Mouse (Mus musculus) urinary bladder, postnatal 4 days (tissue): ENCODE measurements around the gene Iqsec1.
A peak's percentile ranks its signal among the peaks of the same experiment; 100 is the strongest.

ENCODE experiments used
- DNase-seq, 2 experiments: peaks; one replicate each; pipeline ENCODE4 v3.0.0; 2021 to 2022; ENCODE audit warnings: low spot score in 2 of 2

The Iqsec1 gene

DNA sequence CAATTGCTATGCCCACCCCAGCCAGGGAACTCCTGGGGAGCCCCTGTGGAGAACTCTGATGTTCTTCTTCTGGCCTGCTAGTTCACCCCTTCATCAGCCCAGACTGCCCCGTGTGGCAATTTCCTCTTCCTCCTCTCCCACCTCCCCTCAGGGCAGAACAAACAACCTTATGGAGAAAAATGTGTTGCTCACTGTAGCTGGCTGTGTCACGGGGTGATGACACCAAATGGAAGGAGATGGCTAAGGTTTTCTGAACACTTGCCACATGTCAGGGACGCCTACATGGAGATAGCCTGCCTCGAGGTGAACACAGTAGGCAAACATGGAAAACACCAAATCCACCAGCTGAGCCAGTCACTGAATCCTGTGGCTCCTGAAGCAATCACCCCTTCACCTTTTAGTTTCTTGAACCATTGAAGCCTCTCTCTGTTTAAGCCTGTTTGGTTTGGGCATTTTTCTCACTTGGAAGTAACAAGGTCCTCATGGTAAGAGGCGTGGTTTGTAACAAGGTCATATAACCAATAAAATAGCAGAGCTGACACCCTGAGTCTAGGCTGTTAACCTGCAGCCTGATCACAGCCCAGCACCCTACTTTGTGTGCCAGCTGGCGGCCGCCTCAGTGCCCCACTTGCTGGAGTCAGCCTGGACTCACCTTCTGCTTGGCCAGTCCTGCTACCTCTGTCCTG lies 233.4 kb downstream of the Iqsec1 start:
- no peak for DNase-seq

- DNase-seq: no peak
Measured at GRCm38 (mm10) chr6:90754093-90754492, 234.4 kb downstream of the Iqsec1 start.

GRCm38 (mm10) chr6:90753656-90754055 lies 234.8 kb downstream of the Iqsec1 start:
- DNase-seq: no peak

GRCm38 (mm10) chr6:90751624-90752023 lies 236.9 kb downstream of the Iqsec1 start:
- DNase-seq: no peak

DNA sequence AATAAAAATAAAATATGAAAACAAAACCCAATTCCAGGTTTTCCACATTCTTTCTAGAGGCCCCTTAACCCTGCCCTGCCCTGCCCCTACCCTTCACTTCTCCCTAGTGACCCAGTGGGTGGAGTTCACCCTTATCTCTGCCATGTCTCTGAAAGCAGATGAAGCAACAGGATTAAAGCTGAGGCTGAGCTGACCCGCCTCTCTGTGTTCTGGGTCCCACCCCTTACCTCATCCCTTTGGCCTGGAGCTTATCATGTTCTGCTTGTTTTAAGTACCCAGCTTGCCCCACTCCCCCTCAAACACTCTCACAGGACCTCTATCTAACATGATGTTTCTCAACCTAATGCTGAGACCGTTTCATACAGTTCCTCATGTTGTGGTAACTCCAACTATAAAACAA lies 238.4 kb downstream of the Iqsec1 start:
- no peak for DNase-seq

- DNase-seq: no peak
Measured at GRCm38 (mm10) chr6:90749414-90749937, 239.0 kb downstream of the Iqsec1 start.

DNA sequence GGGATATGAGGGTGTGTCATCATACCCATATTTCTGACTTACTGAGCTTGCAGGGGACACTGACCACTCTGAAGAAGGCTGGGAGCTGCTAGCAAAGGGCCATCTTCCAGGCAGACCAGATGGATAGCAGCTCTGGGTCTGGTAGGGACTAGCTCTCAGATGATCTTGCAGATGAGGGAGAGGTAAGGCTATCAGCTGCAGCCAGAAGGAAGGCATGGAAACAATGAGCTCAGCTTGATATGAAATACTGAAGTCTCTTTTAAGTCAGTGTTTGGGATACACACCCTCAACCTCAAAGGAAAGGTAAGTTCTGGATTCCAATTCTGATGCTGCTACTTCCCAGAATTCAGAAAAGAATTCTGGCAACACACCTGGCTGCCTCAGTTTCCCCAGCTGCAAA lies 239.5 kb downstream of the Iqsec1 start:
- DNase-seq: no peak

DNA sequence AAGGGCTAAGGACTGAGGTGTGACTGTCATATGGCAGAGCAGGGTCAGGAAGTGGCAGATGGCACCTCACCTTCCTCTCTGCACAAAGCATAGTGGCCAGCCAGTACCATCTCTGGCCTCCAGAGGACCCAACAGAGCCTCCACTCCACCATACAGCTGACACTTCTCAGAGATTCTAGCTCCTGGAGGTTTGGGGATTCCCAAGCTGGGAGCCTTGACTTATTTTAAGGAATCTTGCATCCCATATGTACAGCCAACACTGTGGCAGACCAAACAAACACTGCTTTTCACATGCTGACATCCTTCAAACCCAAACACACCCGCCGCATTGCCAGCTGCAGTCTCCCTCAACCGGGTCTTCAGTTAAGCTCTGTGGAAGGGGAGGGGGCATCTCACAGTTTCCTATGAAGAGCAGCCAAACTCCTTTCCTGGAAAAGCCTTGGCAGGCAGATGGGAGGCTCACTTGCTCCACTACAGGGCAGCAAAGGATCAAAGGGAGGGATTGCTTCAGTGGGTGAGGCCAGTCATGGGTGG lies 242.1 kb downstream of the Iqsec1 start:
- no peak for DNase-seq

GRCm38 (mm10) chr6:90745401-90746198 lies 242.9 kb downstream of the Iqsec1 start:
- DNase-seq: no peak

DNA sequence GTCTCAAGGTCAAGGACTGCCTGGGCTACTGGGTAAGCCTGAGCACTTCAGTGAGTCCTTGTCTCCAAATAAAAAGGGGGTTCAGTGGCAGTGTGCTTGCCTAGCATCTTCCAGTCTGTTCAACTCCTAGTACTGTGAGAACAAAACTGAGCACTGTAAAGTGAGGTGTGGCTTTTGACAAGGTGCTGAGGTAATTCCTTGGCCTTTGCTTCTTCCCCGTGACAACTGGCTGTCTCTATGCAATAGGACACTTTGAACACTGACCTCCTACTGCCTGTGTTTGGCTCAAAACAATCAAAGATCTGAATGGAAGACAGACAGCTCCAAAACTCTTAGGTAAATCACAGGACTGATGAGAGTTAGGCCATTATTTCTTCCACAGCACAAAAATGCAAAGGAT lies 246.0 kb downstream of the Iqsec1 start:
- DNase-seq: no peak

DNA sequence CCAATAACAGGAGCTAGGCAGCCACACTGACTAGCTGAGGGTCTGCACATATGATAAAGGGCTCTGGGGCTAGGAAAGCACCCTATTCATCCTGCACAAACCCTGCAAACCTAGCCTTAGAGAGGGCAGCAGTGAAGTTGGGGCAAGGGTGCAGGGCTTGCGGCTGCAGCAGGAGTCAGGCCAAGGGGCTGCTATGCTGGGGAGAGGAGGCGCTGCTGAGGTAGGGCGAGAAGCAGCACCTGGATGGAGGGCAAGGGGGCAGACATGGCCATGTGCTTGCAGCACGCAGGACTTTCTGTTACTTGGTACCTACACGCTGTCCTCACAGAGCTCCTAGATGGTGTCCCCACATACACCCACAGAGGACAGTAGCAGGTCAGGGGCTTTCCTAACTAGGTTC lies 246.8 kb downstream of the Iqsec1 start:
- no peak for DNase-seq

- DNase-seq: no peak
Measured at GRCm38 (mm10) chr6:90741056-90741420, 247.4 kb downstream of the Iqsec1 start.

DNA sequence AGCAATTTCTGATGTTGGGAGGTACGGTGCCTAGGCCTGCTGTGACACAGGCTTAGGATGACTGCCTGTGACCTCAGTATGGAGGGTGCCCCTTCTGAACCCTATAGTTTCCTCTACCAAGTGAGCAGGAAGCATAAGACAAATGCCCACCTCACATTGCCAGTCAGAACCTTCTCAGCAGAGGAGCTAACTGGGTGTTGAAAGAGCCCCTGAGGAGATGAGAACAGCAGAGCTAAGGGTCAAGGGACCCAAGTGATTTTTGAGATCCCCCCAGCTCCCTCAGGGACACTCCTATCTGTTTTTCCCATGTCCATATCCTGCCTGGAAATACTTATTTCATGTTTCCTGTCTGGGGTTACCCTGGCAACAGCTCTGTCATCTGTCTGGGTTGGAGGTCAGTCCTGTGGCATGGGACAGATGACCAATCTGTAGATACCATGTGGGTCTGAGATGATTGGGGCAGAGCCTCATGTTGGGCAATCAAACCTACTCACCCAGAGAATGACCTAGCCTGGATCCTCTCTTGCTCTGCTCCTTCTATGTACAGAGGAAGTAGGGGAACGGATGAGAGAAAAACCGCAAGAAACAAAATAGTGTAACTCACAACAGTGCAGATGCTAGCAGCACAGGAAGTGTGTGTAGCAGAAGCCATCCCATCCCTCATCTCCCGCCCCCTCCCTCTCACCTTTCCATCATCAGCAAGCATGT lies 248.0 kb downstream of the Iqsec1 start:
- no peak for DNase-seq

GRCm38 (mm10) chr6:90737376-90737775 lies 251.1 kb downstream of the Iqsec1 start:
- DNase-seq: peak; percentile 88 to 96

- peak; percentile 56 to 66 for DNase-seq
Measured at GRCm38 (mm10) chr6:90736691-90737245, 251.7 kb downstream of the Iqsec1 start.

DNA sequence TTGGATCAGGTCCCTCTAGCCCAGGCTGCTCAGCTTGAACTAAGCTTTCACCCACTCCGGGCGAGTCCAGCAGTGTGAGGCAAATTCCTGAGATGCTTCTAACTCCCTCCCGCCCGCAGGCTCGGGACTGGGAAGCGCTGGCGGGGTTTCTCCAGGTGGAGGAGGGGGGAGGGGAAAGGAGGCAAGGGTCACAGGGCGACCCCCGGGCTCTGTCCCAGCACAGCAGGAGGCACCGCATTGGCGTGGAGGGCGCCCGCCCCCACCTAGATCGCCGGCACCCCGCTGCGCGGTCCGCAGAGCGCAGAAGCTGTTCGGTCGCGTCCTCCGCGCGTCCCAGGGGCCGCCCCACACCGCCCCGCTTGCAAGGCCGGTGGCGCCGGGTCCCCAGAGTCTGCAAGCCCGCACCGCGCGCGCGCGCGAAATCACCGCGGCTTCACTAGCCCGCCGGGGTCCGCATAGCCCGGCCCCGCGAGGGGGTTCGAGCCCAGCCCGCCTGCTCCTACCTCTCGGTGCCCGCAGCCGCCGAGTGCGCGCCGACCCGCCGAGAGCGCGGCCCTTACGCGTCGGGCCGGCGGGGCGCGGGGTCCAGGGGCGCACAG lies 252.3 kb downstream of the Iqsec1 start:
- DNase-seq: peak in 1 of 2 experiments; percentile 47

DNA sequence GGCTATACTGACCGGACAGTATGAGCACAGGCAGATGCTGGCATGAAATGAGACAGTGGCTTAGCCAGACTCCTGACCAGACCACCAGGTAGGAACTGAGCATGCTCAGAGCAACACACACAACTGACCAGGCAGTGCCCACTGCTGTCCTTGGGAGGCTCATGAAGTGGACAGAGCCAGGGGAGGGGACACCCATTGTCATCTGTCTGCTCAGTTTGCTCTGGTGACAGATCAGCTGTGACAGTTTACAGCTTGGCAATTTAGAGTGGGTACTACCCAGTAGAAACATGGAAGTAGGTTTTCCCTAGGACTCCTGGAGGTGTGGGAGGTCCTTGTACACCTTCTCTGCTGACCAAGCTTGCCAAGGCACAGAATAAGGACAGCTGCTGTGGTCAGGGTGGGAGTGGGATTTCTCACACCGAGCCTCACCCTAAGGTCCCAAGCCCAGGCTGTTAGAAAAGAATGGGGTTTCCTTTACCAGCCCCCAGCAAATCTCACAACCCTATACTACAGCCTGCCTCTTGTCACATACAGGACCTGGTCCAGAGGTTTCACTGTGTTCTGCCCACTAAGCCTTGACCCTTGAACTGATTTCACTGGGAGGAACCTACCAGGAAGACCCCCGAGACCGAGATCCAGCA lies 253.0 kb downstream of the Iqsec1 start:
- no peak for DNase-seq

- no peak for DNase-seq
Measured at GRCm38 (mm10) chr6:90734806-90735205, 253.7 kb downstream of the Iqsec1 start.

DNA sequence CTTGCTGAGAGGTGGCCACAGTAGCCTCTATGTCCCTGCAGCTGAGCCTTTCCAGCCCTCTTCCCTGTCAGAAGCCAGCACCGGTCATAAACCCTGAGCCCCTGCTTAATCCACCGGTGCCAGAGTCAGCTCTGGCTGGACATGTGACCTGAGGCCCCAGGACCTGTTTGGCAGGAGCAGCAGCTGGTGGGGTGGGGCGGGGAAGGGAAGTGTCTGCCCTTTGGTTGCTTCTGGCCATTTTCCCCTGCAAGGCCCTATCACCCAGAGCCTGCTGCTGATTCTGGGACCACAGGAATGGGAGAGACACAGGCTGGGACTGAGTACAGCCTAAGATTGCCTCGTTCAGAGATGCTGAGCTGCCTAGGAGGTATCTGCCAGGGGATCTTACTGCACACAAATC lies 257.2 kb downstream of the Iqsec1 start:
- DNase-seq: peak in 1 of 2 experiments; percentile 41

DNA sequence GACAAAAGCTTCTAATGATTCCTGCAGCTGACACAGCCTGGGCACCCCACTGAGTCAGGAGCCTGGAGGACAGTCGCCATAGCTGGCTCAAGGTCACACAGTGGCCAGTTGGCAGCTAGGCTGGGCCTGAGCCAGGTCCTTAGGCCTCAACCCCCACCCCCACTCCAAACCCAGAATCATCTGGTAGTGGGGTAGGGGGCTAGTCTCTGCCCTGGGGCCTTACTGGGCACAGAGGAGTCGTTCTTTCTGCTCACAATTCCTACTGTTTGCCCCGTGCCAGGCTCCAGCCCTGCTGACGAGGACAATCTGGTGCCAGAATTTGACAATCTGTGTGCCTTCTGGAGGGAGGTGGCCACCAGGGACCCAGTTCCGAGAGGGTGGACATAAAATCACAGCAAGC lies 258.7 kb downstream of the Iqsec1 start:
- no peak for DNase-seq

DNA sequence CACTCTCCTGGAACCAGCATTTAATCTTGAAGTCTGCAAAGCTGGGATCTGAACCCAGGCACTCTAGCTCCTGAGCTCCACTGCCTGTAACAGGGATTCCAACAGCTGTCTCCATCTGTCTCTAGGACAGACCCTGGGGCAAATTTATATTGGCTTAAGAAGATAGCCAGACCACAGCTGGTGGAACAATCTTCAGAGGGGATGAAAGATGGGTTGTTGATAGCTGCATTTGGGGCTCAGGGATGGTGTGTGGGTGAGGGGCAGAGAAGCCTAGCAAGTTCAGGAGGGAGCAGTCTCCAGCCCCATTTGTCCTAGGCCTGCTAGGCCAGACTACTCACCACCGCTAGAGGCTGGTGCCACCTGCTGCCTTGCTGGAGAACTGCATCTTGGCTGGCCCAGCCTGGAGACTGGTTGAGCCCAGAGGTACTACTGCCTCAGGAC lies 260.0 kb downstream of the Iqsec1 start:
- peak; percentile 78 to 88 for DNase-seq
